Mouse (Mus musculus) liver, postnatal 0 days (tissue): ENCODE data around the gene Med12l. TPM values are rescaled to one million over a fixed set of nuclear protein-coding genes. Genes with fewer than 3 reads are reported as not detected.
"Not testable (repeated sequence)": the region's sequence is repeated elsewhere in the genome, so short reads cannot be mapped to it uniquely, and the experiment has no call there.

Experiments
- ATAC-seq: fragments of 200-750 bp; cut with Nextera tagmentation; 2 replicates; pipeline ENCODE4 v1.8.0; 2017; ENCODE audit warnings: mild to moderate bottlenecking, moderate library complexity
- DNase-seq: peaks from one replicate; pipeline ENCODE4 v3.0.0-alpha.2; 2016
- H3K27ac ChIP-seq: fragments of 300-500 bp; sonication (generic); 2 replicates; pipeline ENCODE4 v1.5.1; 2014; ENCODE audit warnings: antibody characterized with exemption, moderate library complexity, mild to moderate bottlenecking, low read depth
- H3K27me3 ChIP-seq: fragments of 300-500 bp; sonication (generic); 2 replicates; pipeline ENCODE4 v1.6.1; 2014; ENCODE audit warnings: low read length, control low read depth, mixed read lengths; ENCODE audit not compliant: insufficient read depth
- H3K36me3 ChIP-seq: fragments of 300-500 bp; sonication (generic); replicated peaks from 2 replicates; pipeline ENCODE4 v1.6.1; 2014; ENCODE audit warnings: mild to moderate bottlenecking, control low read depth, low read length, moderate library complexity, mixed read lengths; ENCODE audit not compliant: insufficient read depth
- H3K4me1 ChIP-seq: fragments of 300-500 bp; sonication (generic); 2 replicates; pipeline ENCODE4 v1.6.1; 2014; ENCODE audit warnings: antibody characterized with exemption, mild to moderate bottlenecking, control low read depth; ENCODE audit not compliant: insufficient read depth
- H3K4me2 ChIP-seq: fragments of 300-500 bp; sonication (generic); 2 replicates; pipeline ENCODE4 v1.6.1; 2014; ENCODE audit warnings: low read depth, mild to moderate bottlenecking, low read length, moderate library complexity, mixed read lengths
- H3K4me3 ChIP-seq: fragments of 300-500 bp; sonication (generic); 2 replicates; pipeline ENCODE4 v1.5.1; 2014; ENCODE audit warnings: low read depth, low read length
- H3K9ac ChIP-seq: fragments of 300-500 bp; sonication (generic); replicated peaks from 2 replicates; pipeline ENCODE4 v1.6.1; 2014; ENCODE audit warnings: mild to moderate bottlenecking, moderate library complexity
- H3K9me3 ChIP-seq: fragments of 300-500 bp; sonication (generic); 2 replicates; pipeline ENCODE4 v1.6.1; 2016; ENCODE audit warnings: mild to moderate bottlenecking, control low read depth, low read length, mixed read lengths
- CTCF ChIP-seq: sonication (generic); IDR thresholded peaks from 2 replicates; pipeline ENCODE4 v1.5.1; 2016; ENCODE audit warnings: antibody characterized with exemption, low read depth
- EP300 ChIP-seq: IDR thresholded peaks from 2 replicates; pipeline ENCODE4 v1.6.1; 2016; ENCODE audit warnings: antibody characterized with exemption, low read depth, mild to moderate bottlenecking
- WGBS: fragments of 180-500 bp; shearing (Covaris S2); extraction: QIAGEN DNeasy Blood & Tissue Kit; methylation state at CpG from one replicate; pipeline ENCODE4 v1.1.7; 2014; ENCODE audit not compliant: insufficient replicate concordance; 5-methylcytosine and 5-hydroxymethylcytosine counted together
- polyA plus RNA-seq: library from polyadenylated mRNA; unstranded; fragments of >200 nt; fragmentation: Nextera tagmentation; extraction: Ambion mirVana; gene quantifications from 2 replicates; pipeline ENCODE4 v1.2.1, GENCODE M21; 2015

Med12l gene
- polyA plus RNA-seq, 1 experiment from 2014 or later = 0.67 TPM

DNA sequence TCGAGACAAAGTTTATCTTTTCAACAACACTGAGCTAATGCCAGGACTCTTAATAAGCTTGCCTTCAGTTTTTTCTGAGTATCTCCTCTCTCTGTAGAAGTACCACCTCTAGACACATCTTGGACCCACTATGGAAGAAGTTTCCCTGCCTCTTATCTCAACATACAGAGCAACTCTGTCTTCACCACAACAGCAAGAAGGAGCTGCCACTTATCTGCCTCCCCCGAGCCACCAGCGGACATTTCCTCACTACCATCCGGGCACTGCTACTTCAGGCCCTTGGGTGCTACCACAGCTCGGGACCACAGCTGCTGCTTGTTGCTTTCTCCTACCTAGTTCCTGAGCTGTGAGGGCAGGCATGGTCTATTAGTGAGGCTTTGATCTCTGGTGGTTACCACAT, 127.6 kb downstream of the Med12l start:
- 39% methylated on average over 5 of the region's 5 CpGs for WGBS
- 0 out of 2 replicates have a peak, but pooled peaks cover 4% of the 10 kb centered on the region for H3K4me1 ChIP-seq
- no peak for TF ChIP-seq CTCF
- TF ChIP-seq EP300 = peak; percentile 25; the same call in 1 of the 2 replicates
- no peaks in the 10 kb centered on the region for H3K9me3 ChIP-seq
- H3K9ac ChIP-seq = no peak overlapping the region
- H3K27me3 ChIP-seq = no peaks in the 10 kb centered on the region
- no peaks in the 10 kb centered on the region for H3K36me3 ChIP-seq
- H3K27ac ChIP-seq = no peak overlapping the region
- H3K4me3 ChIP-seq = no peak overlapping the region
- no peak for DNase-seq
- peak; percentile 35 for ATAC-seq
- no peak overlapping the region for H3K4me2 ChIP-seq

DNA sequence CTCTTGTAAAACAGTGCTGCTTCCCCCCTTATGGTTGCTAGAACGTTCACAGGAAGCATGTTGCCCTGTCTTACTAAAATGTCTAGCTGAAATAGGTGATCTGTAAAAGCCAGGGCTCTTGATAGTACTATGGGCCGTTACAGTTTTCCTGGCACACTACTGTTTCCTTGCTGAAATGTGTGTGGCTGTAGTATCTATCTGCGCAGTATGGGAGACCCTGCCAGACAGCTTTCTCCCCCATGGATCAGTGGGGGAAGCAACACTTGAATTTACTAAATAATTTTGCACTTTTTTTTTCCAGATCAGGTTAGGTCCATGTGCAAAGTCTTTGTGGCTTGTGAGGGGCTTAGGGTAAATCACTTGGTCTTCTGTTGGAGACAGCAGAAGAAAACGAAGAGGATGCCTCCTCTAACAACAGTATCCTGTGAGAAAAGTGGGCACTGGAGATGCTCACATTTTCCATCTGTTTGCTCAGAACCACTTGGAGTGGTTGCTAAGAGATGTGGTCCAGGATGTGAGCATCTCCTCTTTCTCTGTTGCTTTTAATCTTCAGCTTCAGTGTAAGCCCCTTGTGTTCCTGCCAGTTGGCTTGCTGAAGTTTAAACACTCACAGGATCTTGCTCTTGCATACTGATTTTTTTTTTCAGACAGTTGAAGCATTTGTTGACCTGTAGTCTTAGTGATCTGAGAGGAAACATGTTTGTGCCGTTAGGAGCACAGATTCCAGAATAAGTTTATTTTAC, 130.5 kb downstream of the Med12l start:
- H3K36me3 ChIP-seq = no peaks in the 10 kb centered on the region
- no peak overlapping the region for H3K4me3 ChIP-seq
- ATAC-seq = no peak
- H3K27me3 ChIP-seq = no peaks in the 10 kb centered on the region
- H3K9ac ChIP-seq = no peak overlapping the region
- TF ChIP-seq CTCF = no peak
- no peak for TF ChIP-seq EP300
- H3K27ac ChIP-seq = no peak overlapping the region
- H3K4me1 ChIP-seq = 0 out of 2 replicates have a peak, but pooled peaks cover 4% of the 10 kb centered on the region
- H3K9me3 ChIP-seq = no peaks in the 10 kb centered on the region
- no peak overlapping the region for H3K4me2 ChIP-seq
- no peak for DNase-seq
- WGBS = 66% methylated on average over 5 of the region's 5 CpGs

DNA sequence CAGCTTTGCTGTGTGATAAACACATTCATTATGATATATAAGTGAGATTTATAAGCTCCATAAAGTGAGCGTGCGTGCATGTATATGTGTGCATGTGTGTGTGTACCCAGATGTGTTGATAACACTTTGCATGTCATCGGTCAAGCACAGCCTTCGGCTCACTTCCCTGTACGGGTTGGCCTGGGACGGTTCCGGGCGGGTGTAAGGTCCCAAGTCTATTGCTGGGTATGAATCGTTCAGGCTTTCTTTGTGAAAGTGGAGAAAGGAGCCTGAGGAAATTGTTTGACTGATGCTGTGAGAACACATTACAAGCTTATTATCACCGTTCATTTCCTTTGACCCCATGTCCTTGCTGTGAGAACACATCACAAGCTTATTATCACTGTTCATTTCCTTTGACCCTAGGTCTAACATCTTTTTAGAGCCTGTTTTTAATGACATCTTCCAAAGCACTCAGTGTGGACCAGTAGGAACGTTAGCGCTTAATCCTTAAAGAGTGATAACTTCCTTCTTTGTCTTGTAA, 133.4 kb downstream of the Med12l start:
- no peak for DNase-seq
- no peak for ATAC-seq
- TF ChIP-seq EP300 = peak; percentile 40; the same call in 1 of the 2 replicates
- no peak for TF ChIP-seq CTCF
- Histone ChIP-seq H3K4me2 (no peak overlapping the region), H3K36me3 (no peaks in the 10 kb centered on the region), H3K9ac (no peak overlapping the region), H3K4me3 (no peak overlapping the region), H3K4me1 (no peaks in the 10 kb centered on the region), H3K27ac (no peak overlapping the region; the same call in 1 of the 2 replicates), H3K9me3 (no peaks in the 10 kb centered on the region), H3K27me3 (no peaks in the 10 kb centered on the region)
- 75% methylated on average over 12 of the region's 12 CpGs for WGBS

DNA sequence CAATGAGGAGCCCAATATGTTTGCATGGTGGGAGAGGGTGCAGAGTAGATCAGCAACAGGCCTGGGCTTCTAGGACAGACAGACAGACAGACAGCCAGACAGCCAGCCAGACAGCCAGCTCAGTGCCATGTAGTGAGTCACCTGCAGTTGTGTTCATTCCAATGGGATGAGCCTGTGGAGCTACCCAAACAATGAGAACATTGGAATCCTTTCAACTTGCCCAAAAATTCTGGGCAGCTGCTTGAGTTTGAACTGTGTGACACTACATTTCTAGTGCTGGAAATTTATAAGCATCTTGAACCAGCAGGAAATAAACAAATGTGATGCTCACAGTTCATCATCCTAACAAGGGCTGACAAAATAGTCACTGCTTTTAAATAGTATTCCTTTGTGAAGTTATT, 134.0 kb downstream of the Med12l start:
- Histone ChIP-seq H3K9ac (no peak overlapping the region), H3K27me3 (no peaks in the 10 kb centered on the region), H3K27ac (no peak overlapping the region), H3K4me2 (no peak overlapping the region), H3K4me3 (no peak overlapping the region), H3K4me1 (no peaks in the 10 kb centered on the region), H3K9me3 (no peaks in the 10 kb centered on the region), H3K36me3 (no peaks in the 10 kb centered on the region)
- DNase-seq (no peak), ATAC-seq (no peak)
- TF ChIP-seq EP300 = no peak
- no peak for TF ChIP-seq CTCF

DNA sequence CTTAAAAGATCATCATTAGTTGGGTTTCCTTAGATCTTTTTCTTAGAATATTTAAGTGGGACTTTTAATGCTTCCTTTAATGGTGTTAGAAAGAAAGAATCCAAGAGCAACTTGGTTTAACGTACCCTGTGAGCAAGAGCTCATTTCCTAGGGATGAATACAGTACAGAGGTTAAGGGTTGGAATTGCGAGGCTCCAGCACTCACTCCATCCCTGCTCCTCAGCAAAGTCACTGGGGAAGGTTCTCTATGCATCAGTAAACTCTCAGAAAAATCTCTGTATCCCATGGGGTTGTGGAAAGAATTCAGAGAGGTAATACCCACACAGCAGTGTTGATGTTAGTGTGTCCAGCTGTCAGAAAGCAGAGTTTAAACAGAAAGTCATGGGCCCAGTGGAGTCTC, 134.5 kb downstream of the Med12l start:
- Histone ChIP-seq H3K27me3 (no peaks in the 10 kb centered on the region), H3K4me1 (no peaks in the 10 kb centered on the region), H3K36me3 (no peaks in the 10 kb centered on the region), H3K27ac (no peak overlapping the region), H3K4me2 (no peak overlapping the region), H3K4me3 (no peak overlapping the region), H3K9me3 (no peaks in the 10 kb centered on the region), H3K9ac (no peak overlapping the region)
- ATAC-seq (no peak), DNase-seq (no peak)
- WGBS = 74% methylated on average over 2 of the region's 2 CpGs
- no peak for TF ChIP-seq CTCF

DNA sequence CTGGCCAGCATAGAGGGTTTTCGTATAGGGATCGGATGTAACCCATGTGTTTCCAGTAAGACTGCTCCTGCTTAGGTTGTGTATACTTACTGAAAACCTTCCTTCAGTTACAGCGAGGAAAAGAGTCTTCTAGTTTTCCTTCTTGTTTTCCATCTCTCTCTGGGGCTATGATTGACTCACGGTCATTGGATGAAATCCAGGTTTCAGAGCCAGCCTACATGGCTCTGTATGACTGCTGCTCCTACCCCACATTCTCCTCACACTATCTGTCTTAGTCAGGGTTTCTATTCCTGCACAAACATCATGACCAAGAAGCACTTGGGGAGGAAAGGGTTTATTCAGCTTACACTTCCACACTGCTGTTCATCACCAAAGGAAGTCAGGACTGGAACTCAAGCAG, 135.3 kb downstream of the Med12l start:
- H3K4me3 ChIP-seq, H3K4me2 ChIP-seq, H3K27me3 ChIP-seq, ATAC-seq, H3K9me3 ChIP-seq, H3K9ac ChIP-seq, H3K4me1 ChIP-seq, DNase-seq, H3K27ac ChIP-seq, H3K36me3 ChIP-seq: not testable (repeated sequence)
- WGBS = 80% methylated on average over 4 of the region's 4 CpGs
